In the genomic region with DNA sequence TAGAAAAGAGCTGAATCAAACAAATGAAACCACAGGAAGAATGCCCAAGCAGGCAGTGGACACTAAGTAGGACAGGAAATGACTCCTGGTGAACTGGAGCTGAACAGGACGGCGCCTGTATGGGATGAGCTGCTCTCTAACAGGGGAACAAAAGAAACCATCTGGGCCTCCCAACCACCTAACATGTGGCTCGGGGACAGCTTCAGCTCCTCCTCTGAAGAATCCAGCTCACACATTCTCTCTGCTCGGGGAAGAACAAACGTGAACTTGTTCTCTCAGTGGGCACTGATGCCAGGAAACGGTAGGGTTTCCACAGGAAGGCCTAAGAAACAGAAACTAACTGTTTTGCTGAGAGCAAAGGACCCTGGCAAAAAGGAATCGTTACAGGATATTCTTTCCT, we compare ENCODE assay signal across 9 mouse cellular contexts. TPM values are rescaled to one million over a fixed set of nuclear protein-coding genes. Genes with fewer than 3 reads are reported as not detected.
DNase-seq lines count a peak whose midpoint lies in the region; ATAC-seq and TF ChIP-seq lines count a peak whose summit lies in the region.
"Had no signal": no experiment of that assay in that cellular context is flagged by ENCODE, and none has a peak within 500 bp of the region (broad histone marks: within the 10 kb centered on the region; RNA-seq: fewer than 3 reads in every experiment).

No protein-coding gene starts in this region.

- H3K9ac ChIP-seq in intestine, embryonic 15.5 days = no peak overlapping the region
- no peak overlapping the region for H3K9ac ChIP-seq in intestine, embryonic 16.5 days (ENCODE audit: low read depth, low read length)
- H3K9ac ChIP-seq in midbrain, embryonic 11.5 days (ENCODE audit: low read length) = no peak overlapping the region
- H3K9ac ChIP-seq in midbrain, embryonic 14.5 days (replicated peaks; ENCODE audit: low read length) = no peak overlapping the region
- H3K9ac ChIP-seq in midbrain, postnatal 0 days (replicated peaks; ENCODE audit: low read length, poor library complexity, severe bottlenecking) = no peak overlapping the region

- H3K4me3 ChIP-seq in intestine, embryonic 15.5 days (replicated peaks) = no peak overlapping the region
- H3K4me3 ChIP-seq in intestine, embryonic 16.5 days (ENCODE audit: low read length) = no peak overlapping the region
- no peak overlapping the region for H3K4me3 ChIP-seq in midbrain, embryonic 11.5 days (ENCODE audit: low read depth, low read length)
- H3K4me3 ChIP-seq in midbrain, embryonic 14.5 days (replicated peaks; ENCODE audit: low read depth, low read length) = no peak overlapping the region
- H3K4me3 ChIP-seq in embryonic fibroblast, embryonic 13.5 days (ENCODE audit: insufficient read depth, low read length) = no peak overlapping the region
- H3K4me3 ChIP-seq in midbrain, postnatal 0 days (ENCODE audit: low read depth, low read length) = no peak overlapping the region

- ATAC-seq in intestine, embryonic 15.5 days = no peak
- no peak for ATAC-seq in intestine, embryonic 16.5 days
- ATAC-seq in midbrain, embryonic 11.5 days (ENCODE audit: low FRiP score) = peak; percentile 31; the same call in 1 of the 2 replicates
- no peak for ATAC-seq in midbrain, embryonic 14.5 days (ENCODE audit: low FRiP score, low TSS enrichment)
- peak; percentile 75; the same call in 1 of the 2 replicates for ATAC-seq in midbrain, postnatal 0 days (ENCODE audit: low FRiP score)

- 0 out of 2 replicates have a peak, but pooled peaks cover 2% of the 10 kb centered on the region for H3K4me1 ChIP-seq in intestine, embryonic 15.5 days (replicated peaks)
- H3K4me1 ChIP-seq in intestine, embryonic 16.5 days (ENCODE audit: control insufficient read depth, insufficient read depth, low read length) = peaks cover 3% of the 10 kb centered on the region; the same call in 1 of the 2 replicates
- H3K4me1 ChIP-seq in midbrain, embryonic 11.5 days (ENCODE audit: control insufficient read depth, insufficient read depth, low read length) = peaks cover 2% of the 10 kb centered on the region; the same call in 1 of the 2 replicates
- peaks cover 9% of the 10 kb centered on the region for H3K4me1 ChIP-seq in midbrain, embryonic 14.5 days (ENCODE audit: control insufficient read depth, insufficient read depth, low read length)
- peaks cover 3% of the 10 kb centered on the region for H3K4me1 ChIP-seq in embryonic fibroblast, embryonic 13.5 days (ENCODE audit: control insufficient read depth, insufficient read depth, low read length)
- H3K4me1 ChIP-seq in midbrain, postnatal 0 days (ENCODE audit: insufficient read depth, low read length) = no peaks in the 10 kb centered on the region

- 0 out of 2 replicates have a peak overlapping the region, but pooled peaks have one; percentile 11 for H3K27ac ChIP-seq in intestine, embryonic 15.5 days
- no peak overlapping the region for H3K27ac ChIP-seq in intestine, embryonic 16.5 days (ENCODE audit: low read length)
- H3K27ac ChIP-seq in midbrain, embryonic 11.5 days (ENCODE audit: low read depth, low read length) = no peak overlapping the region
- H3K27ac ChIP-seq in midbrain, embryonic 14.5 days (replicated peaks; ENCODE audit: low read depth, low read length) = no peak overlapping the region
- 0 out of 2 replicates have a peak overlapping the region, but pooled peaks have one; percentile 35 for H3K27ac ChIP-seq in embryonic fibroblast, embryonic 13.5 days (ENCODE audit: insufficient read depth, low read length)
- H3K27ac ChIP-seq in midbrain, postnatal 0 days (ENCODE audit: low read depth, low read length) = no peak overlapping the region

- no peaks in the 10 kb centered on the region for H3K27me3 ChIP-seq in intestine, embryonic 15.5 days (replicated peaks)
- no peaks in the 10 kb centered on the region for H3K27me3 ChIP-seq in intestine, embryonic 16.5 days (replicated peaks; ENCODE audit: control insufficient read depth, insufficient read depth, low read length)
- no peaks in the 10 kb centered on the region for H3K27me3 ChIP-seq in midbrain, embryonic 11.5 days (ENCODE audit: control insufficient read depth, insufficient read depth, low read length)
- no peaks in the 10 kb centered on the region for H3K27me3 ChIP-seq in midbrain, embryonic 14.5 days (ENCODE audit: control insufficient read depth, insufficient read depth, low read length)
- H3K27me3 ChIP-seq in midbrain, postnatal 0 days (ENCODE audit: insufficient read depth, low read length) = no peaks in the 10 kb centered on the region

- 57% methylated on average over 7 of the region's 7 CpGs for WGBS in intestine, embryonic 15.5 days
- WGBS in intestine, embryonic 16.5 days = 48% methylated on average over 7 of the region's 7 CpGs
- WGBS in midbrain, embryonic 11.5 days = 50% methylated on average over 7 of the region's 7 CpGs
- 42% methylated on average over 7 of the region's 7 CpGs for WGBS in midbrain, embryonic 14.5 days
- 39% methylated on average over 7 of the region's 7 CpGs for WGBS in midbrain, postnatal 0 days

- no peak for DNase-seq in midbrain, embryonic 11.5 days (ENCODE audit: low spot score, missing footprints)
- no peak for DNase-seq in midbrain, embryonic 14.5 days
- DNase-seq in midbrain, postnatal 0 days (ENCODE audit: low spot score) = peak; percentile 75
- DNase-seq in heart, adult 9 months (ENCODE audit: low spot score in 2 of 2) = no peak
- DNase-seq in kidney, postnatal 36 days = no peak

- TF ChIP-seq CTCF in embryonic fibroblast, embryonic 13.5 days (IDR thresholded peaks at IDR 0.05; ENCODE audit: borderline replicate concordance, insufficient read depth, low read length) = no peak
- no peak for TF ChIP-seq CTCF in midbrain, postnatal 0 days (IDR thresholded peaks at IDR 0.05)

- 0 out of 2 replicates have a peak, but pooled peaks cover 3% of the 10 kb centered on the region for H3K36me3 ChIP-seq in intestine, embryonic 15.5 days
- 0 out of 2 replicates have a peak, but pooled peaks cover 2% of the 10 kb centered on the region for H3K36me3 ChIP-seq in intestine, embryonic 16.5 days (ENCODE audit: control insufficient read depth, insufficient read depth, low read length)
- no peaks in the 10 kb centered on the region for H3K36me3 ChIP-seq in midbrain, embryonic 11.5 days (ENCODE audit: control insufficient read depth, insufficient read depth, low read length)
- H3K36me3 ChIP-seq in midbrain, embryonic 14.5 days (ENCODE audit: control insufficient read depth, insufficient read depth, low read length) = peaks cover 8% of the 10 kb centered on the region; the same call in 1 of the 2 replicates
- H3K36me3 ChIP-seq in midbrain, postnatal 0 days (ENCODE audit: insufficient read depth, low read length) = 0 out of 2 replicates have a peak, but pooled peaks cover 3% of the 10 kb centered on the region

- H3K4me2 ChIP-seq in intestine, embryonic 15.5 days (replicated peaks) = no peak overlapping the region
- no peak overlapping the region for H3K4me2 ChIP-seq in intestine, embryonic 16.5 days (ENCODE audit: low read depth, low read length)
- H3K4me2 ChIP-seq in midbrain, embryonic 11.5 days = no peak overlapping the region
- no peak overlapping the region for H3K4me2 ChIP-seq in midbrain, embryonic 14.5 days (ENCODE audit: low read length)
- H3K4me2 ChIP-seq in midbrain, postnatal 0 days (ENCODE audit: low read depth, low read length, poor library complexity, severe bottlenecking) = no peak overlapping the region

- no peak for TF ChIP-seq POLR2A in embryonic fibroblast, embryonic 13.5 days (IDR thresholded peaks at IDR 0.05; ENCODE audit: low read depth, low read length)

- H3K9me3 ChIP-seq in intestine, embryonic 15.5 days = no peaks in the 10 kb centered on the region
- no peaks in the 10 kb centered on the region for H3K9me3 ChIP-seq in intestine, embryonic 16.5 days (ENCODE audit: control insufficient read depth, low read length)
- no peaks in the 10 kb centered on the region for H3K9me3 ChIP-seq in midbrain, embryonic 11.5 days (ENCODE audit: control insufficient read depth, low read length)
- H3K9me3 ChIP-seq in midbrain, embryonic 14.5 days (ENCODE audit: control insufficient read depth, low read length) = no peaks in the 10 kb centered on the region
- H3K9me3 ChIP-seq in midbrain, postnatal 0 days (ENCODE audit: low read length) = no peaks in the 10 kb centered on the region

RNA-seq across cellular contexts. Expression of a gene that starts 5.9 kb away (rescaled TPM):
- polyA plus RNA-seq in intestine, embryonic 15.5 days (2015; fragmentation: Nextera tagmentation; extraction: Ambion mirVana) = 10.4 and 11.9 TPM in 2 replicates
- polyA plus RNA-seq in intestine, embryonic 16.5 days (2015; fragmentation: Nextera tagmentation; extraction: Ambion mirVana) = 10.1 and 11.3 TPM in 2 replicates
- polyA plus RNA-seq in midbrain, embryonic 11.5 days (2014; fragmentation: Nextera tagmentation; extraction: Ambion mirVana) = 14.5 and 15.5 TPM in 2 replicates
- 11.5 and 13.8 TPM in 2 replicates for polyA plus RNA-seq in midbrain, embryonic 14.5 days (2014; fragmentation: Nextera tagmentation; extraction: Ambion mirVana)
- 56.8 and 67.0 TPM in 2 replicates for polyA plus RNA-seq in embryonic fibroblast, embryonic 13.5 days (2011; ENCODE audit: insufficient read length, low read depth, missing spikeins)
- total RNA-seq in midbrain, postnatal 0 days (2014; rRNA removed) = 14.1 and 14.3 TPM in 2 replicates
- polyA plus RNA-seq in midbrain, postnatal 0 days (2015; fragmentation: Nextera tagmentation; extraction: Ambion mirVana) = 11.7 and 14.7 TPM in 2 replicates

RNA-seq across cellular contexts. Expression of a gene that starts 13.0 kb away (rescaled TPM):
- polyA plus RNA-seq in intestine, embryonic 15.5 days (2015; fragmentation: Nextera tagmentation; extraction: Ambion mirVana) = 97.9 and 107 TPM in 2 replicates
- polyA plus RNA-seq in intestine, embryonic 16.5 days (2015; fragmentation: Nextera tagmentation; extraction: Ambion mirVana) = 85.9 and 95.7 TPM in 2 replicates
- 176 and 178 TPM in 2 replicates for polyA plus RNA-seq in midbrain, embryonic 11.5 days (2014; fragmentation: Nextera tagmentation; extraction: Ambion mirVana)
- 93.8 and 101 TPM in 2 replicates for polyA plus RNA-seq in midbrain, embryonic 14.5 days (2014; fragmentation: Nextera tagmentation; extraction: Ambion mirVana)
- 39.6 TPM in 2 replicates for polyA plus RNA-seq in embryonic fibroblast, embryonic 13.5 days (2011; ENCODE audit: insufficient read length, low read depth, missing spikeins)
- total RNA-seq in midbrain, postnatal 0 days (2014; rRNA removed) = 20.7 and 21.8 TPM in 2 replicates
- polyA plus RNA-seq in midbrain, postnatal 0 days (2015; fragmentation: Nextera tagmentation; extraction: Ambion mirVana) = 50.8 and 51.2 TPM in 2 replicates

RNA-seq across cellular contexts. Expression of a gene that starts 13.1 kb away (rescaled TPM):
- 25.7 and 26.3 TPM in 2 replicates for polyA plus RNA-seq in intestine, embryonic 15.5 days (2015; fragmentation: Nextera tagmentation; extraction: Ambion mirVana)
- polyA plus RNA-seq in intestine, embryonic 16.5 days (2015; fragmentation: Nextera tagmentation; extraction: Ambion mirVana) = 21.2 and 21.8 TPM in 2 replicates
- polyA plus RNA-seq in midbrain, embryonic 11.5 days (2014; fragmentation: Nextera tagmentation; extraction: Ambion mirVana) = 49.8 and 55.3 TPM in 2 replicates
- 5.5 and 9.8 TPM in 2 replicates for polyA plus RNA-seq in midbrain, embryonic 14.5 days (2014; fragmentation: Nextera tagmentation; extraction: Ambion mirVana)
- polyA plus RNA-seq in embryonic fibroblast, embryonic 13.5 days (2011; ENCODE audit: insufficient read length, low read depth, missing spikeins) = 41.6 and 45.7 TPM in 2 replicates
- 4.8 and 8.5 TPM in 2 replicates for total RNA-seq in midbrain, postnatal 0 days (2014; rRNA removed)
- 2.5 and 2.9 TPM in 2 replicates for polyA plus RNA-seq in midbrain, postnatal 0 days (2015; fragmentation: Nextera tagmentation; extraction: Ambion mirVana)

RNA-seq across cellular contexts. Expression of a gene that starts 25.5 kb away (rescaled TPM):
- polyA plus RNA-seq in intestine, embryonic 15.5 days (2015; fragmentation: Nextera tagmentation; extraction: Ambion mirVana) = 0.13 and 0.16 TPM in 2 replicates
- 0.22 TPM in 1 of 2 replicates, not detected in the other for polyA plus RNA-seq in intestine, embryonic 16.5 days (2015; fragmentation: Nextera tagmentation; extraction: Ambion mirVana)
- 0.25 and 0.44 TPM in 2 replicates for polyA plus RNA-seq in midbrain, embryonic 11.5 days (2014; fragmentation: Nextera tagmentation; extraction: Ambion mirVana)
- polyA plus RNA-seq in midbrain, embryonic 14.5 days (2014; fragmentation: Nextera tagmentation; extraction: Ambion mirVana) = 0.59 and 1.0 TPM in 2 replicates
- not detected in 2 replicates for polyA plus RNA-seq in embryonic fibroblast, embryonic 13.5 days (2011; ENCODE audit: insufficient read length, low read depth, missing spikeins)
- 1.0 and 2.0 TPM in 2 replicates for total RNA-seq in midbrain, postnatal 0 days (2014; rRNA removed)
- polyA plus RNA-seq in midbrain, postnatal 0 days (2015; fragmentation: Nextera tagmentation; extraction: Ambion mirVana) = 0.29 and 0.39 TPM in 2 replicates

RNA-seq across cellular contexts. Expression of a gene that starts 25.6 kb away (rescaled TPM):
- not detected in 2 replicates for polyA plus RNA-seq in intestine, embryonic 15.5 days (2015; fragmentation: Nextera tagmentation; extraction: Ambion mirVana)
- not detected in 2 replicates for polyA plus RNA-seq in intestine, embryonic 16.5 days (2015; fragmentation: Nextera tagmentation; extraction: Ambion mirVana)
- polyA plus RNA-seq in midbrain, embryonic 11.5 days (2014; fragmentation: Nextera tagmentation; extraction: Ambion mirVana) = not detected in 2 replicates
- polyA plus RNA-seq in midbrain, embryonic 14.5 days (2014; fragmentation: Nextera tagmentation; extraction: Ambion mirVana) = not detected in 2 replicates
- polyA plus RNA-seq in embryonic fibroblast, embryonic 13.5 days (2011; ENCODE audit: insufficient read length, low read depth, missing spikeins) = not detected in 2 replicates
- total RNA-seq in midbrain, postnatal 0 days (2014; rRNA removed) = not detected in 2 replicates
- not detected in 2 replicates for polyA plus RNA-seq in midbrain, postnatal 0 days (2015; fragmentation: Nextera tagmentation; extraction: Ambion mirVana)
- polyA plus RNA-seq: kidney, embryonic 14.5 days had no signal

Comparison
In these comparisons a context has a peak if more than half of its experiments do, and no peak if none do; other contexts are left out.
1. ATAC-seq: peak in midbrain, embryonic 11.5 days (single experiment) and midbrain, postnatal 0 days (single experiment); none in intestine, embryonic 15.5 days (single experiment), intestine, embryonic 16.5 days (single experiment) and midbrain, embryonic 14.5 days (single experiment).
2. H3K27ac ChIP-seq: peak in intestine, embryonic 15.5 days (single experiment) and embryonic fibroblast, embryonic 13.5 days (single experiment); none in intestine, embryonic 16.5 days (single experiment), midbrain, embryonic 11.5 days (single experiment), midbrain, embryonic 14.5 days (single experiment) and midbrain, postnatal 0 days (single experiment).